Mouse (Mus musculus) bone marrow, adult 2 months (tissue): ENCODE results near the gene Pfkfb4.

Experiments
- CTCF ChIP-seq: fragments of 200-500 bp; IDR thresholded peaks from 2 replicates; pipeline ENCODE4 v1.5.1; 2011; ENCODE audit warnings: low read length, control low read depth; ENCODE audit not compliant: control insufficient read depth, insufficient read depth
- POLR2A ChIP-seq: fragments of 200-500 bp; IDR thresholded peaks from 2 replicates; pipeline ENCODE4 v1.6.1; 2011; ENCODE audit warnings: low read depth, mild to moderate bottlenecking, control low read depth, low read length, borderline replicate concordance; ENCODE audit not compliant: control insufficient read depth

DNA sequence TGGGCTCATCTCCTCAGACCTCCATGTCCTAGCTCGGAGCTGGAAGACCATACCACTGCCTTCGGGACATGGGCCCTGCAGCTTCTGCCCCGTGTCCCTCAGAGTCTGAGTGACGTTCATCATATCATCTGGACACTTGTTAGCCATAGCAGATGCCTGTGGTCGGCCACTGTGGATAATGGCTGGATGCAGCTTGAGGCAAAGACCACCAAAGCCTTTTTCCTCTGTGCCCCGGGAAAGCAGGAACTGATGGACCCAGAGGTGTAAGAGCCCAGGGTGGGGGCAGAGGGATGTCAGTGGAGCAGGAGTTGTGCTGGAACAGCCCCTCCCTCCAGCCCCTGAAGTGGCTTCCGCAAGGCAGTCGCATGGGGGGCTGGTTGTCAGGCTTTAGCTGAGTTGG is 40.1 kb downstream of the Pfkfb4 start:
- TF ChIP-seq CTCF (no peak), POLR2A (no peak)
